Mouse (Mus musculus): ENCODE data around the gene Gabra1. TPM values are rescaled to one million over a fixed set of nuclear protein-coding genes. Genes with fewer than 3 reads are reported as not detected.

Gabra1 gene
- not detected for polyA plus RNA-seq (2014; fragmentation: Illumina TruSeq; extraction: RNeasy Lipid Tissue Mini Kit (QIAGEN cat#74804); ENCODE audit: low read depth, low replicate concordance)

DNA sequence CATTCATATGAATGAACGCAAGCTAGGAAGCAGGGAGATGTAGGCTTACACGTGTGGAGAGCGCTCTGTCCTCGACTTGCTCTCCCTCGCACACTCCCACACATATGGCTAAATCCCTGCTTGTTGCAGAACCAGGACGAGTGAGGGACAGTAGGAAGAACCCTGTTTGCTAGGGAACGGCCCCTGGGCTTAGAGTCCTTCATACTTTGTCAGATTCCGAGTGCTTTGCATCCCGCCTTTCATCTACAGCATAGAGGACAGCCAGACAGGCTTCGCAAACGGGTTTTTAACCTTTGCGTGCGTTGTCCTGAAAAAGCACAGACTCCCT, at the start of gene Gabra1:
Gabra1 (minus strand) TSS at position 106 of the 328 bp plus-strand sequence.

Other genes starting within 250 kb of the Gabra1 start
- not detected for gene Gabrg2, start 182.1 kb downstream of the Gabra1 start, polyA plus RNA-seq (2014; fragmentation: Illumina TruSeq; extraction: RNeasy Lipid Tissue Mini Kit (QIAGEN cat#74804); ENCODE audit: low read depth, low replicate concordance)
- gene Gabra6, start 138.1 kb upstream of the Gabra1 start, polyA plus RNA-seq (2014; fragmentation: Illumina TruSeq; extraction: RNeasy Lipid Tissue Mini Kit (QIAGEN cat#74804); ENCODE audit: low read depth, low replicate concordance) = not detected
- not detected for gene Gabrb2, start 236.8 kb upstream of the Gabra1 start, polyA plus RNA-seq (2014; fragmentation: Illumina TruSeq; extraction: RNeasy Lipid Tissue Mini Kit (QIAGEN cat#74804); ENCODE audit: low read depth, low replicate concordance)